Mouse (Mus musculus): ENCODE data around the gene Ptcd3. TPM values are rescaled to one million over a fixed set of nuclear protein-coding genes. Genes with fewer than 3 reads are reported as not detected.

Gene Ptcd3
- polyA plus RNA-seq (2015; fragmentation: Nextera tagmentation; extraction: Ambion mirVana), result 78.4 and 84.1 TPM in 2 replicates

DNA sequence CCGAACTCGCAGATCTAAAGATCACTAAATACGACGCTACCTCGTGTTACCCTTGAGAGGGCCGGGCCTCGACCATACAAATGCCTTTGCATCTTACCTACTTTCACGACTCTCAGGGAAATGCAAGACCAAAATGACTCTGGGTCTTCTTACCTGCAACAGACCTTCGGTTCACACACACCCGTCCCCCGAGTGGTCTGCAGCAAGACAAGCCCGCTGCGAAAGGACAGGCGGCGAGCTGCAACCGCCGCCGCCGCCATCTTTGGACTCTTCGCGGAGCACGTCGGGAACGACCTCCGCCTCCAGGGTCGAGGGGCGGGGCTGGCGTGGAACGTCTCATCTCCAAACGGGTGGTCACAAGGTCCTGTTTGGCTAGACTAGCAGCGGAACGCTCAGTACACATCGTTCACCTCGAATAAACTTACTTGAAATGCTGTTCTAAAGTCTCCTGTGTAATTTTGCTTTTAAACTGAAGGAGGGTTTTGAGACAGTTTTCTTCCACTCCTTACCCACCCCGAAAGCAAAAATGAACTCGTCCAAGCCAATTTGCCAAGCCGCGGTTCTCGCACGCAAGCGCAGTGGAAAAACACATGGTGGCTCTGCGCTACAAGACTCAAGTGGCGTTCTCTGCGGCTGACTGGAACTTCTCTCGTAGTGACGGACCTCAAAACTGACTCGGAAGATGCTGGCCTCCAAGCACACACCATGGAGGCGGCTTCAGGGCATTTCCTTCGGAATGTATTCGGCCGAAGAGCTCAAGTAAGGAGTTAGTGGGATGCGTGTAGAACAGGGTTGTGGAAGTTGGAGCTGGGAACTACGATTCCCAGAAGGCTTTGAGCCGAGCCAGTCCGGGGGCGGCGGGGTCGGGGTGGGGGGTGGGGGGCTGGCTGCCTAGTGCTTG, at the start of gene Ptcd3, which contains the start of gene Polr1a:
Gene Ptcd3 (minus strand): TSS at position 270 of the 901 bp plus-strand sequence.
Gene Polr1a (plus strand): TSS at position 573 of the 901 bp plus-strand sequence.
- peak within 1 kb of the TSS; percentile 63 for H3K4me2 ChIP-seq
- peak within 1 kb of the TSS; percentile 80 for H3K27ac ChIP-seq (replicated peaks)
- H3K9me3 ChIP-seq (replicated peaks), result no peaks in the 10 kb centered on the region
- WGBS, result under 1% methylated on average over 58 of the region's 58 CpGs
- no peaks in the 10 kb centered on the region for H3K27me3 ChIP-seq (replicated peaks)
- peaks cover 19% of the 10 kb centered on the region for H3K36me3 ChIP-seq
- peaks cover 29% of the 10 kb centered on the region for H3K4me1 ChIP-seq
- peak within 1 kb of the TSS; percentile 60 for H3K9ac ChIP-seq (replicated peaks)
- peak; percentile 95 for ATAC-seq (ENCODE audit: low FRiP score)
- H3K4me3 ChIP-seq (replicated peaks), result peak within 1 kb of the TSS; percentile 91

DNA sequence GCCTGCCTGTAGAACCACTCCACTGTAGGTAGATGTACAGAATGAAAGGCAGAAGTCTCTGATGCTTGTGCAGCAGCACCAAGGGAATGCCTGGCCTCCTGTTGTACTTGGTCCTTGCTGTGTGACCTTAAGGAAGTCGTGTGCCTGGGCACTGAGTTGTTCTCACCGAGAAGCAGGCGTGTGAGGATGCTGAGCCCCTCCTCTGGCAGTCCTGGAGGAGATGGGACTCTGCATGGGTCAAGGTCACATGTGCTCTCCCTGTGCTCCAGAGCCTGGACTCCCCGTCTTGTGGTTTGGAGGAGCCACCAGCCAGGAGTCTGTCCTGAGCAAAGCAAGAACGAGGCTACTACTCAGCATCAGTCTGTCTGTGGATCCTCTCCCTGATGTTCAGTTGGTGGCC, 42.6 kb upstream of the Ptcd3 start:
- no peaks in the 10 kb centered on the region for H3K9me3 ChIP-seq (replicated peaks)
- H3K4me2 ChIP-seq, result no peak overlapping the region
- H3K27me3 ChIP-seq (replicated peaks), result no peaks in the 10 kb centered on the region
- no peak for ATAC-seq (ENCODE audit: low FRiP score)
- no peak overlapping the region for H3K4me3 ChIP-seq (replicated peaks)
- peaks cover 58% of the 10 kb centered on the region for H3K36me3 ChIP-seq
- no peaks in the 10 kb centered on the region for H3K4me1 ChIP-seq
- no peak overlapping the region for H3K9ac ChIP-seq (replicated peaks)
- WGBS, result 93% methylated on average over 5 of the region's 5 CpGs
- H3K27ac ChIP-seq (replicated peaks), result no peak overlapping the region

DNA sequence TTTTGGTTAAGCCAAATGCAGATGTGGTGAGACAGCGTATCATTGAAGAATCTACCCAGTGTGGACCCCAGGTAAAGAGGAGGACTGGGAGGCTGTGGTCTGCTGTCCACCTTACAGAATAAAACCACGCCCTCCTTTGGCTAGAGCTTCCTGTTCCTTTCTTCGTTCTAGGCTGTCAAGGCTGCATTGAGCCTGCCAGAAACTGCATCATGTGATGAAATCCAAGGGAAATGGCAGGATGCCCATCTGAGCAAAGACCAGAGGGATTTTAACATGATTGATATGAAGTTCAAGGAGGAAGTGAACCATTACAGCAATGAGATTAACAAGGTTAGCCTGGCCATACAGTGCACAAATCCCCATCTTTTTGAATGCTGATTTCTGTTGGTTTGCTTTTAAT, 42.0 kb upstream of the Ptcd3 start:
- WGBS, result 87% methylated on average over 3 of the region's 3 CpGs
- Histone ChIP-seq H3K36me3 (peaks cover 63% of the 10 kb centered on the region), H3K27ac (replicated peaks) (no peak overlapping the region), H3K4me1 (no peaks in the 10 kb centered on the region), H3K9me3 (replicated peaks) (no peaks in the 10 kb centered on the region), H3K4me2 (no peak overlapping the region), H3K9ac (replicated peaks) (no peak overlapping the region), H3K27me3 (replicated peaks) (no peaks in the 10 kb centered on the region), H3K4me3 (replicated peaks) (no peak overlapping the region)
- no peak for ATAC-seq (ENCODE audit: low FRiP score)

DNA sequence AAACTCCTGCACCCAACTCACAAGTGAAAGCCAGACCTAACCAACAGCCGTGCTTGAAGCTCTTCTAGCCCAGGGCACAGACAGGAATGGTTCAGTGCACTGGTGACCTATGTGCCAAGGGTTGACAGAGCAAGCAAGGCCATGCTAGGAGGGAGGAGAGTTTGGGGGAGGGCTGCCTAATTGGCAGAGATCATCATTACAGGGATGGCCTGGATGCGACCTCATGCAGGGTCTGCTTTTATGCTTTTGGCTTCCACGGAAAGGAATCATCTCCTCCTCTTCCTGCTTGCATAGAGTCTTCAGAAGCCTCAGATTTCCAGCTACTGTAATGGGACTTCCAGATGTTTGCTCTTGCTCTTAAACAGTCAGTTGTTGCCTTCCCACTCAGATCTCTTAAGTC, 41.2 kb upstream of the Ptcd3 start:
- 83% methylated on average over 3 of the region's 3 CpGs for WGBS
- Histone ChIP-seq H3K9me3 (replicated peaks) (no peaks in the 10 kb centered on the region), H3K27ac (replicated peaks) (no peak overlapping the region), H3K4me3 (replicated peaks) (no peak overlapping the region), H3K9ac (replicated peaks) (no peak overlapping the region), H3K27me3 (replicated peaks) (no peaks in the 10 kb centered on the region), H3K36me3 (peaks cover 61% of the 10 kb centered on the region), H3K4me2 (no peak overlapping the region), H3K4me1 (no peaks in the 10 kb centered on the region)
- ATAC-seq (ENCODE audit: low FRiP score), result no peak

DNA sequence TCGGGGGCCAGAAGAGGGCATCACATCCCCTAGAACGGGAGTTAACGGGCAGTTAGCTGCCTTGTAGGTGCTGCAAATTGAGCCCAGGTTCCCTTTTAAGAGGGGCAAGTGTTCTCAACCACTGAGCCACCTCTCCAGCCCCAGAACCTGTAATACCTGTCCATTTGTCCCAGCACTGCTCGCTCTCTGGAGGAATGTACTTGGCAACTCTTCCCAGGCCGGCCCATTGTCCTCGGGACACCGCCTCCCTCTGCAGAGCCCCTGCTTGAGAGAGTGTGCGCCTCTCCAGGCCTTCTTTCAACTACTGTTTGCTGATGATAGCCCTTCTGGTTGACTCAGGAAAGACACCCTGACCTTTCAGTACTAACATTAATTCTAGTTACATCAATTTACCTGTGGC, 37.6 kb upstream of the Ptcd3 start:
- 96% methylated on average over 8 of the region's 8 CpGs for WGBS
- Histone ChIP-seq H3K4me2 (no peak overlapping the region), H3K9ac (replicated peaks) (no peak overlapping the region), H3K27me3 (replicated peaks) (no peaks in the 10 kb centered on the region), H3K4me3 (replicated peaks) (no peak overlapping the region), H3K27ac (replicated peaks) (no peak overlapping the region), H3K9me3 (replicated peaks) (no peaks in the 10 kb centered on the region), H3K36me3 (peaks cover 41% of the 10 kb centered on the region), H3K4me1 (no peaks in the 10 kb centered on the region)
- no peak for ATAC-seq (ENCODE audit: low FRiP score)

DNA sequence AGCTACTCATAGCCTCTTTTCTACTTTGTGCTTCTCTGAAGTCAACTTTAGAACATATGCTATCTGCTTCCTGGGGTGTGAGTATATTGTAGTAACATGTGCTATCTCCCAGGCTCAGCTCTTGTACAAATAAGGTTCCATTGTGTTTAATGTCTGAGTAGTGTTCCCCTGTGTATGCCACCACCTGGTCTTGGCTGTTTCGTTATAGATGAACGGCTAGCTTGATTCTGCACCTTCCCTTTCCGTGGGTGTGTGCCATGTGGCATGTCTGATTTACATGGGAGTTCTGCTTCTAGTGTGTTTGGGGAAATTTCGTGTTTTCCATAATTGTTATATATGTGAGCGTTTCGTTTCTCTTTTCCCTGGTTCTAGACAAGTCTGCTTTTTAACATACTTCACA, 36.6 kb upstream of the Ptcd3 start:
- no peak for ATAC-seq (ENCODE audit: low FRiP score)
- peaks cover 42% of the 10 kb centered on the region for H3K36me3 ChIP-seq
- WGBS, result 81% methylated on average over 6 of the region's 6 CpGs

DNA sequence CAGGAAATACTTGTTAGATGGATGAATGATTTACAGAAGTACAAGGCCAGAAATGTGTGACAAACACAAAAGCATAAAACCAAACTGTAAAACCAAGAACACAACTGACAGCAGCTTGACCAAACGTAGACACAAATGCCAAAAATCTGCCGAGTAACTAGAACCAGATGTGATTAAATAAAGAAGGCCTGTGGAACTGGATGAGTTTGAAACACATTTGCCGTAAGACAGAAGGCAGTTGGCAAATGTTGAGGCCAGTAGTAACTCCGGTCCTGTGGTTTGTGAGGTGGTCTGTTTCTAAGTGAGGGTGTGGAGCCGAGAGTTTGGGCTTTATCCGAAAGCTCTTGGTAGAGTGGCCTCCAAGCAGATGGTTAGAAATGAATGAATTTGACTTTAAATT, 32.4 kb upstream of the Ptcd3 start:
- Histone ChIP-seq H3K4me2 (no peak overlapping the region), H3K36me3 (peaks cover 47% of the 10 kb centered on the region), H3K27ac (replicated peaks) (no peak overlapping the region), H3K4me3 (replicated peaks) (no peak overlapping the region), H3K4me1 (no peaks in the 10 kb centered on the region), H3K9me3 (replicated peaks) (no peaks in the 10 kb centered on the region), H3K9ac (replicated peaks) (no peak overlapping the region), H3K27me3 (replicated peaks) (no peaks in the 10 kb centered on the region)
- no peak for ATAC-seq (ENCODE audit: low FRiP score)
- 94% methylated on average over 6 of the region's 6 CpGs for WGBS

More for the DNA sequence above, 36.6 kb upstream of the Ptcd3 start:
- Histone ChIP-seq H3K4me2 (no peak overlapping the region), H3K27me3 (replicated peaks) (no peaks in the 10 kb centered on the region), H3K9ac (replicated peaks) (no peak overlapping the region), H3K4me3 (replicated peaks) (no peak overlapping the region), H3K4me1 (no peaks in the 10 kb centered on the region), H3K27ac (replicated peaks) (no peak overlapping the region), H3K9me3 (replicated peaks) (no peaks in the 10 kb centered on the region)

DNA sequence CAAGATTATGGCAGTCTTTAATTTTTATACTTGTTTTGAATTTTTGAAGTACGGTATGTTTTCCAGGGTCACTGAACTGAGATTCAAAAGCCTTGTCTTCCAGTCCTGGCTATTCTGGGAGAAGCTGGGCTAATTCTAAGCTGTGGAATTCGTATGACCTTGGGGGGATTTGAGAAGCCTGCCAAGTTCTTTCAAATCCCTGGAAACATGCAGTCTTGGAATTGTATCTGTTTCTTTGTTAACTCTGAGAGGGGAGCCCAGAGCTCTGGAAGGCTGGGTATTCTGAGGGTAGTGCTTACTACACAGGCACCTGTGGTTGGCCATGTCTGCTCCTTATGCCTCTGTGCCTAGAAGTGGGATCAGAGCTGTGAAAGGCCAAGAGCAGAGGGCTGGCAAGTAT, 27.2 kb upstream of the Ptcd3 start:
- no peak overlapping the region for H3K4me3 ChIP-seq (replicated peaks)
- no peak overlapping the region for H3K9ac ChIP-seq (replicated peaks)
- H3K27me3 ChIP-seq (replicated peaks), result no peaks in the 10 kb centered on the region
- H3K4me1 ChIP-seq, result no peaks in the 10 kb centered on the region
- no peak for ATAC-seq (ENCODE audit: low FRiP score)
- no peak overlapping the region for H3K27ac ChIP-seq (replicated peaks)
- H3K4me2 ChIP-seq, result no peak overlapping the region
- WGBS, result 84% methylated on average over 2 of the region's 2 CpGs
- no peaks in the 10 kb centered on the region for H3K9me3 ChIP-seq (replicated peaks)
- H3K36me3 ChIP-seq, result peaks cover 71% of the 10 kb centered on the region

DNA sequence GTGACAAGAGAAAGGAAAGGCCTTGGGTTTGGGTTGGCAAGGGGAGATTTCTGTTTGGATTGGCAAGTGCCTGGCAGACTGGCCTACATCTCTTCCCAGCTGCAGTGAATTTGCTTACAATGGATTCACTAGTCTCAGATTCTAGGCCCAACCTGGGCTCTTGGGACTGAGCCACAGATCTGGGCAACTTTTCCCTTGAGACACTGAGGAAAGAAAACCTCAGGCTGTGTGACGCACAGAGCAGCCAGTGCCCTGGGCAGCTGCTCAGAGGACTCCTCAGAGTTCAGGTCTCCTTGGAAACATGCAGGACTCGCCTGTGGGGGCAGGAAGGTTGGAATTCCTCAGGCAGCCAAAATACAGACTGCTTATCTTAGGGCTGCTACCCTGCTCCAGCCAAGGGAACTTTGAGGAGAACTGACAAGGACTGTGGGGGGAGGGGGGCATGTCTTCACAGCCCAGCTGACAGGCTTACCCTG, 25.6 kb upstream of the Ptcd3 start:
- H3K4me3 ChIP-seq (replicated peaks), result no peak overlapping the region
- 59% methylated on average over 2 of the region's 2 CpGs for WGBS
- ATAC-seq (ENCODE audit: low FRiP score), result no peak
- no peaks in the 10 kb centered on the region for H3K9me3 ChIP-seq (replicated peaks)
- peaks cover 77% of the 10 kb centered on the region for H3K36me3 ChIP-seq
- no peak overlapping the region for H3K4me2 ChIP-seq
- no peak overlapping the region for H3K9ac ChIP-seq (replicated peaks)
- 0 out of 2 replicates have a peak overlapping the region, but pooled peaks have one; percentile 18 for H3K27ac ChIP-seq (replicated peaks)
- H3K27me3 ChIP-seq (replicated peaks), result no peaks in the 10 kb centered on the region
- H3K4me1 ChIP-seq, result no peaks in the 10 kb centered on the region

DNA sequence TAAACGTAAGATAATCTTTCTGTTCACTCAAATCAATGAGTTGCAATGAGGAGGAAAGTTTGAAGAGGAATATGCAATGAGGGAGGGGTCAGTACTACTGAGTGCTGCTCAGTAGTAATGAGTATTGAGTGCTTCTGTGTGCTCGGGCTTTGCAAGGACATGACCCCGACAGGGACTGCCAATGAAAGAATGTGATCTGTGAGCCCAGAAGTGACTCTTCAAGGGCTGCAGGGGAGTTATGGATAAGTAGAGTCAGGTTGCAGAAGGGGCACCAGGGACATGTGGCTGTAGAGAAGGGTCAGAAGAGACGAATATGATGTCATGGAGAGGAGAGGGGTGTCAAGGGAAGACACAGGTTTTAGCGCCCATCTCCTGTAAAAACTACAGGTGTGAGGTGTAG, 23.8 kb upstream of the Ptcd3 start:
- no peak overlapping the region for H3K9ac ChIP-seq (replicated peaks)
- no peaks in the 10 kb centered on the region for H3K4me1 ChIP-seq
- no peak for ATAC-seq (ENCODE audit: low FRiP score)
- WGBS, result 96% methylated on average over 5 of the region's 5 CpGs
- H3K4me3 ChIP-seq (replicated peaks), result no peak overlapping the region
- H3K27me3 ChIP-seq (replicated peaks), result no peaks in the 10 kb centered on the region
- no peaks in the 10 kb centered on the region for H3K9me3 ChIP-seq (replicated peaks)
- no peak overlapping the region for H3K4me2 ChIP-seq
- no peak overlapping the region for H3K27ac ChIP-seq (replicated peaks)
- peaks cover 69% of the 10 kb centered on the region for H3K36me3 ChIP-seq

DNA sequence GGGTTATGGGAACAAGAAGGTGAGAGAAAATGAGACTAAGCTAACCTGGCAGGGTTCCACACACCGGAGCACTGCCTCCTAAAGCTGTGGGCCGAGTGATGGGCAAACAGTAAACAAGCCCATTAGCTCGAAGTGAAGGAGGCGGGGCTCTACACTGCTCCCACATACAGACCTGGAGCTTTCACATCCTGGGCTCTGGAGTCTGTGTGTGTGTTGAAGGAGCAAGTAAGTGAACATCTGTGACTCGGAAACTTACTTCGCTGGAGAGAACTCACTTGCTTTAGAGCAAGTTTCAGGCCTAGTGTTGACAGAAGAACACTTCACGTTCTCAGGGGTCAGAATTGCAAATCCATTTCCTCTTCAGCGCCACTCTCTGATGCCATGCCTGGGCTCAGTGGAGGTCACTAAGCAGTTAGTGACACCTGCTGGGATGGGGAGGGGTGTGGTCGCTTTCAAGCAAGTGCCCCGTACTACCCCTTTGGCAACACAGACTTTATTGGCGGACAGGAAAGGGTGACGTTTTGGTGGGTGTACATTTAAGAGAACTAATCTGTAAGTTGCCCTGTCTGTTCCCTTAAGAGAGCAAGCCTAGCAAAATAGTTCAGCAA, 22.4 kb upstream of the Ptcd3 start:
- 88% methylated on average over 12 of the region's 12 CpGs for WGBS
- Histone ChIP-seq H3K36me3 (peaks cover 67% of the 10 kb centered on the region), H3K27ac (replicated peaks) (no peak overlapping the region), H3K4me1 (no peaks in the 10 kb centered on the region), H3K9me3 (replicated peaks) (no peaks in the 10 kb centered on the region), H3K4me2 (no peak overlapping the region), H3K4me3 (replicated peaks) (no peak overlapping the region), H3K27me3 (replicated peaks) (no peaks in the 10 kb centered on the region), H3K9ac (replicated peaks) (no peak overlapping the region)
- ATAC-seq (ENCODE audit: low FRiP score), result no peak

DNA sequence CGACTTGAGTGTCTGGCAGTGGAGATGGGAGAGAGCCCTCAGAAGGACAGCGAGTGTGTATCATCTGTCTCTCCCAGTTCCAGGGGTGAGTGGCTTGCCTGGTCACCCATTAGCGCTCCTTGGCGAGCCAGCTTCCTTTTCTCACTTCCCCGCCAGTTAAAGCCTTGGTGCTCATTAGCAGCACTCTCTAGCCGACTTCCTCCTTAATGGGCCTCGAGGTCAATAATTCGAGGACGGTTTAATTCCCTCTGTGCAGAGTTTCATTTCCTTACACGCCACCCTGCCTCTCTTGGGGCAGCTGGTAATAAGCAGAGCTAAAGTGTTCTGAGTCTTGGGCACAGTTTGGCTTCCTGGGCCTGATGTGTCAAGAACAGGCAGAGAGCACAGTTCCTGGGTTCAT, 21.5 kb upstream of the Ptcd3 start:
- Histone ChIP-seq H3K9me3 (replicated peaks) (no peaks in the 10 kb centered on the region), H3K36me3 (peaks cover 71% of the 10 kb centered on the region), H3K27ac (replicated peaks) (no peak overlapping the region), H3K4me1 (no peaks in the 10 kb centered on the region), H3K4me2 (no peak overlapping the region), H3K27me3 (replicated peaks) (no peaks in the 10 kb centered on the region), H3K4me3 (replicated peaks) (no peak overlapping the region), H3K9ac (replicated peaks) (no peak overlapping the region)
- 93% methylated on average over 10 of the region's 10 CpGs for WGBS
- ATAC-seq (ENCODE audit: low FRiP score), result no peak
